Mouse (Mus musculus): ENCODE results near the gene Nosip. TPM values are rescaled to one million over a fixed set of nuclear protein-coding genes. Genes with fewer than 3 reads are reported as not detected.
"Not testable (repeated sequence)": the region's sequence is repeated elsewhere in the genome, so short reads cannot be mapped to it uniquely, and the experiment has no call there.

The Nosip gene
- total RNA-seq, 2 experiments from 2014 or later: 52.4 to 54.1 TPM

GRCm38 (mm10) chr7:45078513-45078912 lies 16.3 kb downstream of the Nosip start:
- peak; percentile 60 to 74 for DNase-seq (ENCODE audit: low spot score in 2 of 2)
- intact Hi-C loops (cut with DNase I): loop anchor here (2.0 kb wide), 1 partner anchor 58 kb away; the partner anchor contains the start of genes Flt3l and Gm45713

- DNase-seq (ENCODE audit: low spot score in 2 of 2): peak; percentile 92 to 95
- intact Hi-C loops (cut with DNase I): loop anchor here (2.0 to 10.0 kb wide), 3 partner anchors 42 to 215 kb away; partner anchors contain the start of genes Flt3l, Gm45713 and Rps11
Observed at GRCm38 (mm10) chr7:45079856-45080255, 17.6 kb downstream of the Nosip start.

DNA sequence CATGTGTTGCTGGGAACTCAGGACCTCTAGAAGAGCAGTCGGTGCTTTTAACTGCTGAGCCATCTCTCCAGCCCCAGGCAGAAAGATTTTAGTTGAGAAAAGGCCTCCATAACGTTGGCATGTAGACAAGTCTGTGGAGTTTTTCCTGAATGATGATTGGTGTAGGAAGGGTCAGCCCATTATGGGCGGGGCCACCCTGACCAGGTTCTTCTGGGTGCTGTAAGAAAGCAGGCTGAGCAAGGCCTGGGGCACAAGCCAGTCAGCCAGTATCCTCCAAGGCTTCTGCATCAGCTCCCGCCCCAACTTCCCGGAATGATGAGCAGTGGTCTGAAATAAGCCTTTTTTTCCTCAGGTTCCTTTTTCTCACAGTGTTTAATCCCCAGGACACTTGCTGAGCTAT lies 18.8 kb downstream of the Nosip start:
- intact Hi-C loops (cut with DNase I): loop anchor here (5.0 to 10.0 kb wide), 2 partner anchors 41 to 214 kb away; partner anchors contain the start of gene Rps11
- DNase-seq (ENCODE audit: low spot score in 2 of 2): no peak

GRCm38 (mm10) chr7:45082401-45083299 lies 20.4 kb downstream of the Nosip start:
- intact Hi-C loops (cut with DNase I): loop anchor here (5.0 to 10.0 kb wide), 2 partner anchors 40 to 212 kb away; partner anchors contain the start of gene Rps11

GRCm38 (mm10) chr7:45083300-45083890 lies 21.2 kb downstream of the Nosip start:
- intact Hi-C loops (cut with DNase I): loop anchor here (5.0 to 10.0 kb wide), 2 partner anchors 39 to 211 kb away; partner anchors contain the start of gene Rps11
- DNase-seq (ENCODE audit: low spot score in 2 of 2): no peak

More at GRCm38 (mm10) chr7:45082401-45083299, 20.4 kb downstream of the Nosip start:
- DNase-seq (ENCODE audit: low spot score in 2 of 2): no peak

DNA sequence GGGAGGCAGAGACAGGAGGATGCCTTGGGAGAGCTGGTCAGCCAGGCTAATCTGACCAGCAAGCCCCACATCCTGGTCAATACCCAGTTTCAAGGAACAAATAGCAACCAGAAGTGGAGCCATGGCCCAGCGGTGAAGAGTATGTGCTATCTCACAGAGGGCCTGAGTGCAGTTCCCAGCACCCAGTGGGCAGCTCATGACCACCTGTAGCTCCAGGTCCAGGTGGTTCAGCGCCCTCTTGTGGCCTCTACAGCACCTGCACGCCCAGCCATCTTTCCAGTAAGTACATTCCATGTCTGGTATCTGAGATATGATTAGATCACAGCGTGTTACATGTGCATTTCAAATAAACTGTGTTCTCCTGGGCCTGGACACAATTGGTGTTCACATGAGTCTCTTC lies 23.9 kb downstream of the Nosip start:
- DNase-seq (ENCODE audit: low spot score in 2 of 2): no peak
- intact Hi-C loops (cut with DNase I): loop anchor here (10.0 kb wide), 1 partner anchor 209 kb away; no protein-coding TSS in a partner anchor

DNA sequence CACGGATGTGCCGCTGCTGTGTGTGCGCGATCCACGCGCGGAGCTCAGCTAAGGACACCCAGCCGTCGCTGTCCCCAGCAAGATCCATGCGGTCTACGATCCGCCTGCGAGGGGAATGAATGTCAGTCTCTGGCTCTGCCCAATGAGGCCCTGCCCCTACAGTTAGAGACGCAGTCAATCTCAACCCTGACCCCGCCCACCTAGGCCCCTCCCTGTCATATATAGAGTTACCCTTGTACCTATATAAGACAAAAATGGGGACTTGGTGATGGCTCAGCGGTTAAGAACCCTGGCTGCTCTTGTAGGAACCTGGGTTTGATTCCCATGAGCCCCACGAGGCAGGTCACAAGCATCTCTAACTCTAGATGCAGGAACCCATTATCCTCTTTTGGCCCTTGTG lies 26.4 kb downstream of the Nosip start:
- DNase-seq (ENCODE audit: low spot score in 2 of 2): no peak
- intact Hi-C loops (cut with DNase I): loop anchor here (10.0 kb wide), 1 partner anchor 206 kb away; no protein-coding TSS in a partner anchor

DNA sequence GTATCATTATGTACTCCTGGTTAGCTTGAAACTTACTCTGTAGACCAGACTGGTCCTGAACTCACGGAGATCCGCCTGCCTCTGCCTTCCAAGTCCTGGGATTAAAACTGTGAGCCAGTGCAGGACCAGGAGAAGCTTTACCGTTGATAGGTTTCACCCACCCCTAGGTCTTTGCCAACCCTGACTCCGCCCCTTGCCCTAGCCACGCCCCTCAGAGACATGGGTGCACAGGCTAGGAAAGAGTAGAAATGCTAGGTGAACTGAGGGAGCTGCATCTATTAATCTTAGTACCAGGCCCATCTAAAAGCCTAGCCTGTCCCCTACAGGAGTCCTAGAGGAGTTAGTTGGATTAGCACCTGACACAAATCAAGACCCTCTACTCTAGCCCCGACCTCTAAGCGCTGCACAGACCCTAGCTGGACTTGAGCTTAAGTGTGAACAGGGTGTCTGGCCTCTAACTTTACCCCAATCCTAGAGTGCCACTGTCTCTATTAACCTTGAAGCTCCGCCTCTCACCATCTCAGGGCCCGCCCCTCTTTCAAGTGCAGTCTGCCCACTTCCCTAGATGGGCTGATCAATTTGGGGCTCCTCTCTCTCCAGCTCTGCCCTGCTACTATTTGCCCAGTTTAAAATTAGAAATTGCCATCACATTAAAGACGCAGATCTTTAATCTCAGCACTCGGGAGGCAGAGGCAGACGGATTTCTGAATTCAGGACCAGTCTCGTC lies 28.2 kb downstream of the Nosip start:
- no peak for DNase-seq (ENCODE audit: low spot score in 2 of 2)
- intact Hi-C loops (cut with DNase I): no loop called here

GRCm38 (mm10) chr7:45091001-45091990 lies 29.1 kb downstream of the Nosip start:
- DNase-seq (ENCODE audit: low spot score in 2 of 2): no peak
- intact Hi-C loops (cut with DNase I): no loop called here

- intact Hi-C loops (cut with DNase I): no loop called here
- peak; percentile 41 to 47 for DNase-seq (ENCODE audit: low spot score in 2 of 2)
Observed at GRCm38 (mm10) chr7:45092048-45092447, 29.8 kb downstream of the Nosip start, which contains the start of gene Rcn3. Gene Rcn3 (minus strand): TSS chr7:45092221.

DNA sequence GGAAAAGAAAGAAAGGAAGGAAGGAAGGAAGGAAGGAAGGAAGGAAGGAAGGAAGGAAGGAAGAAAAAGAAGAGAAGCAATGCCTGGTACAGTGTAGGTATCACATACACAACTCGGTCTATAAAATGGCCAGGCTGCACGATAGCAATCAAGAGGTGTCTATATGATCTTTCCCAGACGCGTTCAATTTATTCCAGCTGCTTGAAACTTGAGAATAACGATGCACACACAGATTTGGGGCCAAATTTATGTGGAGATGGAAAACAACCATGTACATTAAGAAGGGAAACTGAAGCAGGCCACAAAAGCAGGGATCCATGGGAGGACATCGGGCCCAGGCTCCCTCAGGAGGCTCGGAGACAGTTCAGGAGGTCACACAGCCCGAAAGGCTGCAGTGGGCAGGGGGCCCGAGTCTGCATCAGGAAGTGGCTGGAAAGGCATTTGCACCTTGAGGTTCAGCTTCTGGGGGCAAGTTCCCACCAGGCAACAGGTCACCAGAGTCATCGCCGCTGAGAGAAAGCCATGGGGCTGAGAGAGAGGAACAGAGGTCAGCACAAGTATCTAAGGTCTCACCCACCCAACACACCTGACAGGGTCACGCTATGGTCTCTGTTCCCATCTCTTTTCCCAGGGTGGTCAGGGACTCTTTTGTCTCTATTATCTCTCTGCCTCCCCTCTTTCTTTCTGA lies 30.7 kb downstream of the Nosip start:
- intact Hi-C loops (cut with DNase I): no loop called here
- DNase-seq (ENCODE audit: low spot score in 2 of 2): no peak

GRCm38 (mm10) chr7:45093516-45093905 lies 31.3 kb downstream of the Nosip start:
- DNase-seq (ENCODE audit: low spot score in 2 of 2): no peak

GRCm38 (mm10) chr7:45094121-45094520 lies 31.9 kb downstream of the Nosip start:
- intact Hi-C loops (cut with DNase I): no loop called here
- no peak for DNase-seq (ENCODE audit: low spot score in 2 of 2)

More at GRCm38 (mm10) chr7:45093516-45093905, 31.3 kb downstream of the Nosip start:
- intact Hi-C loops (cut with DNase I): no loop called here

GRCm38 (mm10) chr7:45095367-45095766 lies 33.1 kb downstream of the Nosip start:
- no peak for DNase-seq (ENCODE audit: low spot score in 2 of 2)
- intact Hi-C loops (cut with DNase I): no loop called here

GRCm38 (mm10) chr7:45095965-45096364 lies 33.7 kb downstream of the Nosip start:
- intact Hi-C loops (cut with DNase I); DNase-seq (ENCODE audit: low spot score in 2 of 2): not testable (repeated sequence)

- intact Hi-C loops (cut with DNase I): no loop called here
Observed at GRCm38 (mm10) chr7:45097479-45097878, 35.2 kb downstream of the Nosip start.

DNA sequence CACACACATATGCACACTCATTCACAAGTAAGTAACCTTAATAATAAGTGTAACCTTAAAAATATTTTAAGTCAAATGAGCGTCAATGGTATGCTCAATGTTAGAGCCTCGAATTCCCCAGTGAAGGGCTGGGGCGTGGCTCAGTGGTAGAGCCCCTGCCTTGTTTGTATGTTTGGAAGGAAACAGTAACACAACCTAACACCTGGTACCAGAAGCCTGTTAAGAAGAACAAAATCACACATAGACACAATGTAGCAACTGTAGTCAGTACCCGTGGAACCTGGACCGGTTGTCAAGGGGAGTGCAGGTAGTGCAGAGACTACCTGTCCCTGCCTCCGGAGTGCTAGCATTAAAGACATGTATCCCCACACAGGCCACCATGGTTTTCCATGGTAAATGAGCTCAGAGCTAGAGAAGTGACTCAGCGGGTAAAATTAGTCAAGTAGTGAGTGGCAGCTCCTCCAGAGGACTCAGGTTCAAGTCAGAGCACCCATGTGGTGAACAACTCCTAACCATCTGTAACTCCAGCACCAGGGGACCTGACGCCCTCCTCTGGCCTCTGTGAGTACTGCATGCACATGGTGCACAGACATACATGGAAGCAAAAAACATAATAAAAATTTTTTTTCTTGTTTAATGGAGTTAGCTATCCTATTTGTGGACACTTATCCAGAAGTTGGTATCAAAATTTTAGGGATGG lies 36.5 kb downstream of the Nosip start:
- intact Hi-C loops (cut with DNase I): no loop called here
- no peak for DNase-seq (ENCODE audit: low spot score in 2 of 2)

More at GRCm38 (mm10) chr7:45097479-45097878, 35.2 kb downstream of the Nosip start:
- no peak for DNase-seq (ENCODE audit: low spot score in 2 of 2)
